Mouse (Mus musculus): Measurements from ENCODE around the gene Bphl.

Bphl gene

GRCm38 (mm10) chr13:34037172-34038055, at the start of gene Bphl:
Gene Bphl, plus strand, starts transcription at chr13:34037597.
- DNase-seq, result peak; percentile 95

- DNase-seq, result no peak
Measured at GRCm38 (mm10) chr13:33989625-33990024, 47.8 kb upstream of the Bphl start.

- DNase-seq, result peak; percentile 58
Measured at GRCm38 (mm10) chr13:33995197-33995596, 42.2 kb upstream of the Bphl start.

GRCm38 (mm10) chr13:34002058-34003006, 35.1 kb upstream of the Bphl start, which contains the start of the genes Ripk1 and Serpinb6a:
Gene Ripk1, plus strand, starts transcription at chr13:34002363.
Gene Serpinb6a, minus strand, starts transcription at chr13:34002794.
- peak; percentile 83 for DNase-seq

GRCm38 (mm10) chr13:34003058-34003457, 34.3 kb upstream of the Bphl start:
- DNase-seq, result no peak

GRCm38 (mm10) chr13:34007234-34007633, 30.2 kb upstream of the Bphl start:
- no peak for DNase-seq

GRCm38 (mm10) chr13:34016927-34017569, 20.3 kb upstream of the Bphl start:
- DNase-seq, result no peak

GRCm38 (mm10) chr13:34018521-34018920, 18.9 kb upstream of the Bphl start:
- DNase-seq, result no peak

- no peak for DNase-seq
Measured at GRCm38 (mm10) chr13:34021998-34022397, 15.4 kb upstream of the Bphl start.

- no peak for DNase-seq
Measured at GRCm38 (mm10) chr13:34032041-34032440, 5.4 kb upstream of the Bphl start.

- DNase-seq, result no peak
Measured at GRCm38 (mm10) chr13:34035424-34035823, 2.0 kb upstream of the Bphl start.

GRCm38 (mm10) chr13:34036726-34037125, 671 bp upstream of the Bphl start:
- no peak for DNase-seq

GRCm38 (mm10) chr13:34038056-34038432, 647 bp downstream of the Bphl start:
- no peak for DNase-seq

GRCm38 (mm10) chr13:34038901-34039341, 1.5 kb downstream of the Bphl start:
- DNase-seq, result no peak

GRCm38 (mm10) chr13:34040091-34040490, 2.7 kb downstream of the Bphl start:
- DNase-seq, result no peak

GRCm38 (mm10) chr13:34043716-34044393, 6.5 kb downstream of the Bphl start:
- DNase-seq, result no peak

GRCm38 (mm10) chr13:34045511-34046249, 8.3 kb downstream of the Bphl start:
- no peak for DNase-seq

GRCm38 (mm10) chr13:34046421-34047012, 9.1 kb downstream of the Bphl start:
- DNase-seq, result peak; percentile 66

- no peak for DNase-seq
Measured at GRCm38 (mm10) chr13:34047526-34047925, 10.1 kb downstream of the Bphl start.

- no peak for DNase-seq
Measured at GRCm38 (mm10) chr13:34050479-34050878, 13.1 kb downstream of the Bphl start.

- DNase-seq, result no peak
Measured at GRCm38 (mm10) chr13:34051692-34052091, 14.3 kb downstream of the Bphl start.
